Mouse (Mus musculus) adrenal gland, adult 8-10 months (tissue): ENCODE measurements around the gene Abcc9. TPM values are rescaled to one million over a fixed set of nuclear protein-coding genes. Genes with fewer than 3 reads are reported as not detected.

Experiments used
- DNase-seq: peaks from one replicate; pipeline ENCODE4 v3.0.0; 2022
- total RNA-seq, 4 experiments: library from RNA; stranded (reverse); gene quantifications; 2 replicates each; pipeline ENCODE4 v1.2.4; 2022

The Abcc9 gene
- total RNA-seq, 4 experiments from 2014 or later, result 11.5 to 18.1 (median 13.9) TPM

DNA sequence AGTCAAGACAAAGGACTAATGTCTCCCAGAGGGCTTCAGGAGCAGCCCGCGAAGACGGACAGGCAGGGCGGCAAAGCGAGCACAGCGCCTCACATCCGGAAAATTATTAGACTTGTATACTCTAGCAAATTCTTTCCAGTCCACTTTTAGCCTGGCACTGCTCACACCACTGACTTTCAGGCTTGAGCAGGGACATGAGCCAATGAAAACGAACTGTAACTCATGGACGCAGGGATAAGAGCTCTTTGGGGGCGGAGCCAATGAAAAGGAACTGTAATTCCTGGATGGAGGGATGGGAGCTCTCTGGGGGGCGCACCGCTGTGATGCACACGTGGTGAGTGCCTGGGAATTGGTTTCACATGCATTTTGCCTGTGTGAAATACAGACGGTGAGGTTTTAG is 157.0 kb downstream of the Abcc9 start:
- DNase-seq, result no peak

DNA sequence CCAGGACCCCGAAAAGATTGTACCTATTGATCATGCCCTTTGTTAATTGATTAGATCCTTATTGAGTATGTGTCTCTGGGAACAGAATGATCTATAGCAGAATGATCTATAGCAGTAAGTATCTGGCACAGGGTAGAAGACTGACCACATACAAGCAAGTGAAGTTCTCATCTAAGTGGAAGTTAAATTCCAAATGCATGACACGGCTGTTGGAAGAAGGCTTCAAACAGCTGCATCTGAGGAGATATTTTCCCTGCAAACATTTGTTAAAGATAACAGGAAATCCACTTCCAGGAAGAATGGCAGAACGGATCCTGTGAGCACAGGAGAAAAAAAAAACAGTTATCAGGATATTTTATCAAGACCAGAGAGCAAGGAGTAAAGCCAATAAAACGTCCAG is 158.5 kb downstream of the Abcc9 start:
- no peak for DNase-seq

GRCm38 (mm10) chr6:142542800-142543175 is 159.3 kb downstream of the Abcc9 start:
- no peak for DNase-seq

GRCm38 (mm10) chr6:142542082-142542799 is 159.9 kb downstream of the Abcc9 start:
- DNase-seq, result no peak

DNA sequence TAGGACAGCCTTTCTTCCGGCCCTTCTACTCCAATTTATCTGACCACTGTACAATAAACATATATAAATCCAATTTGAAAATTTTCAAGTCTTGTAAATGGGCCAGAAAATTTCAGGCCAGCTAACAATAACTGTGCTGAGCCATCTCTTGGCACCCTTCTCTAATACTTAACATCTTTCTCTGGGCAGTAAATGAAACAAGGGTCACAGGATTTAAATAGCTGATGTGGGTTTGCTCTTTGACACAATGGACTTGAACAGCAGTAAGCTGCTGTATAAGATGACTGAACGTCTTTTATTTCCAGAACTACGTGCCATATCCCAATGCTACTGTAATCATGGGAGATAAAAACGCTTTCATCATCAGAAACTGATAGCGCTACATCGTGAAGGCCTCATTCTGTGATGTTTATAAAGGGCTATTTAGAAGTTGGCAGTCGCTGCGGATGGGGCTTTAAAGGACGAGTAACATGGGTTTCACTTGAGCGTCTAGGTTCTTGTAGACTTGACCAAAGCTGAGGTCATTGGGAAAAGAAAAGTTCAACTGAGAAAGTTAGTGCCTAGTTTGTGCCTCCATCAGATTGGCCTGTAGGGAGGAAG is 161.5 kb downstream of the Abcc9 start:
- DNase-seq, result no peak

DNA sequence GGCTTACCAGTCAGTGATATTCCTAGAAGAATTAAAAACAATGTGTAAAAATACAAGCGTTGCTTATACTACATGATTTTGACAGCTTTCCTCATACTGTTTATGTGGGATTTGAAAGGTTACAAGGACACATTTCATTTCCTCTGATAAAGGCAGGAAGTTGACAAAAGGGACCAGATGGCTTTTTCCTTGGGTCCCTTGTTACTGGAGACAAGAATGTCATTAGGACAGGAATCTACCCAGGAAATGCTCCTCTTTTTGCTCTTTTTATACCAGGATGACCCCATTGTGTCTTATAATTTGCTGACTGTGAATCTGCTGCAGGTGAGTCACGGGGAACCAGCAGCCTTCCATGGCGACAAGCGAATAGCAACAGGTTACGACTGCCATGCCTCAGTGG is 162.0 kb downstream of the Abcc9 start:
- no peak for DNase-seq

DNA sequence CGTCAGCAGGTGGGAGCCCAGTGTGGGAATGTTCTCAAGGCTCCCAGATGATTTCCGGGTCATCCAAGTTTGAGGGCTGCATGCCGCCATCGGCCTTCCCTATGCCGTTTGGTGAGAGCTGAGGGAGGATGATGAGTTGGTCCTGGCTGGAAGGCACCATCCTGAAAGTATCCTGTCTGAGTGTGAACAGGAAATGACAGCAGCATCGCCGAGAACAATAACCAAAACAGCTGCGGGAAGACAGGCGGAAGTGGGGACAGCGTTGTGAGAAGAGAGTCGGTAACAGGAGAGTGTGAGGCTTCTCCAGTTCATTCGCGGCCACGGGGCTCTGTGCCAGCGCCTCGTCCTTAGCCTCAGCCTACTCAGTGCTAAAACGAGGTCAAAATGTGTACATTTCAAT is 163.6 kb downstream of the Abcc9 start:
- DNase-seq, result peak; percentile 62

Other genes starting within 250 kb of the Abcc9 start
- 10 to 100 TPM in 1 of 4 experiments, 1 to 10 TPM in 3; 1.4 to 10.7 (median 5.0) TPM for gene Gys2, start 229.2 kb downstream of the Abcc9 start, total RNA-seq
- 100 to 1,000 TPM; 147 to 183 (median 159) TPM for gene Ldhb, start 194.4 kb downstream of the Abcc9 start, total RNA-seq
- 10 to 100 TPM in 2 of 4 experiments, 1 to 10 TPM in 2; 8.3 to 11.8 (median 10.1) TPM for gene Kcnj8, start 130.7 kb downstream of the Abcc9 start, total RNA-seq
- gene Cmas, start 54.4 kb upstream of the Abcc9 start, total RNA-seq, result 10 to 100 TPM; 34.5 to 35.7 (median 34.7) TPM
- not detected for gene Sult6b2, start 102.2 kb upstream of the Abcc9 start, total RNA-seq